Mouse (Mus musculus) cerebellum, postnatal 36 days (tissue): Measurements from ENCODE around the gene Ncoa5.
A peak's percentile ranks its signal among the peaks of the same experiment; 100 is the strongest.

Experiments
- DNase-seq, 2 experiments: peaks; one replicate each; pipeline ENCODE4 v3.0.0; 2021 to 2022; ENCODE audit warnings: mixed read lengths in 2 of 2

Ncoa5 gene

DNA sequence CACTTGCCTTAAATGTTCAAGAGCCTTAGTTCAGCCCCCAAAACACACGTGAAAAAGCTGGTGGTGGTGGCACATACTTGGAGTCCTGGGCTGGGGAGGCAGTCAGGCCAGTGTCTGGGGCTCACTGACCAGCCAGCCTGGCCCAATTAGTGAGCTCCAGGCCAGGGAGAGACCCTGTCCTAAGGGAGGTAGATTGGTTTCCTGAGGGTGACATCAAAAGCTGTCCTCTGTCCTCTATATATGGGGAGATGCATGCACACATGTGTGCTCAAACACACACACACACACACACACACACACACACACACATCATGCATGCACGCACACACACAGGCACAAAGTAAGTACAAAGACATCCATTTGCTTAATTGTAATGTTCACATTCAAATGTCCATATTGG is 9.1 kb upstream of the Ncoa5 start:
- no peak for DNase-seq

DNA sequence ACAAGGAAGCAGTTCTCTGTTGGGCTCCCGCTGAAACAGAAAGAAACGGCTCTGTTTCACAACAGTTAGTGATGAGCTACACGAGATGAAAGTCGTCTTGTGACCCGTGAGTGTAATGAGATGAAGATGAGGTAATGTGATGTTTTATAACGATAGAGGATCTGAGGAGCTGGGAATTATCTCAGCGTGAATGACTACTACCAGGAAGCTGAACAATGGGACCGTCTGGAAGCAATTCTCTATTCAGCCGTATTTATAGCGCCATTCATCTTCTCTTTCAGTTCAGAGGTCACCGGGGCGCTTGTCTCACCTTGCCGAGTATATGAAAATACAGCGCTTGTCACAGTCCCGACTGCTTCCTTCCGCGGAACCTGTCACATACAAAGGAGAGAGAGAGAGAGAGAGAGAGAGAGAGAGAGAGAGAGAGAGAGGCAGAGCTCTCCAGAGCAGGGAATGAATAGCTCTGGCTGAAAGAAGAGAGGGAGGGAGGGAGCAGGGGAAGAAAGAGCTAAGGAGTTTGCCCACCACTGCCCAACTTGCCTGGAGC is 8.5 kb upstream of the Ncoa5 start:
- no peak for DNase-seq

DNA sequence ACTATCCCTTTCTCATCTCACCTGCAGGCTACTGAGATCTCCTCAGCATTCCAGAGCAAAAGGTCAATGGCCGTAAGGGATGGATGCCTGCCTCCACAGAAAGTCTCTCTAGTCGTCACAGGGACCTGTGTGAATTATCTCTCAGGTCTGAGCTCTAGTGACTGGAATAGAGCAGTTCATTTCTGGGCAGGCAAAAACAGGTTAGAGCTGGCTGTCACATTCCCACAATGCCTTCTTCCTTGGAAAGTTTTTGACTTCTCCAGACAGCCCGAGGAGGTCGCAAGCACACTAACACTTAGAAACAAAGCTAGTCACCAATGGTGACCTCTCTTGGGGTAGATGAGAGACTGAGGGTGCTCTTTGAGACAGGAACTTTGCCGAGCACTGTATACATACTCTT is 7.5 kb upstream of the Ncoa5 start:
- DNase-seq, result no peak

DNA sequence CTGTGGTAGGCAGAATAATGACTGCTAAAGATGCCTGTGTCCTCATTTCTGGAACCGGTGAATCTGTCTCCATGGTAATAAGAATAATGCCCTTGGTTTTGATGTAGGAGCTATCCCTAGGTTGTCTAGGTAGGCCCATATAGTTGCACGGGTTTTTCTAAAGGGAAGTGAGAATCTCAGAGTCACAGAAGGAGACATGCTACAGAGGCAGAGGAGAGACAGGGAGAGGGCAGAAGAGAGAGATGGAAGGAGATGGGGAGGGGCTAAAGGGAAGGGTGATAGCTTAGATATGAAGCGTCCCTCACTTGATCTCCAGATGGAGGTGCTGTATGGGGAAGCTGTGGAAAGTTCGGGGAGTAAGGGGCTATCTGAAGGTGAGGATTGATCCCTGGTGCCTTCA is 2.7 kb upstream of the Ncoa5 start:
- no peak for DNase-seq

DNA sequence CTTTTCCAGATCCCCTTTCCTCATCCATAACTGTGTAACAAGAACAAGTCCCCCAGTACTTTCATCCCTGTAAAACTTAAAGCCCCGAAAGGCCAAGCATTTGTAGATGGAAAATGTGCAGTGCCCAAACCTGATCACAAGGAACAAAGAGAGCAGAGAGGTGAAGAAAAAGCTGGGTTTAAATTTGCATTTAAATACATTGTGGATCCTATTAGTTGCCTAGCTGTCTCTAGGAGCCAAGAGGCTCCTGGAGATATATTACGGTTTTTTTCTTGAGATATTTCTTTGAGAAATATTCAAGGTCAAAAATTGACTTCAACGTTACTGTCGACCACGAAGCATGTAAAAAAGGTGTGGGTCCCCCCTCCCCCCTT is 378 bp upstream of the Ncoa5 start:
- DNase-seq, result no peak

DNA sequence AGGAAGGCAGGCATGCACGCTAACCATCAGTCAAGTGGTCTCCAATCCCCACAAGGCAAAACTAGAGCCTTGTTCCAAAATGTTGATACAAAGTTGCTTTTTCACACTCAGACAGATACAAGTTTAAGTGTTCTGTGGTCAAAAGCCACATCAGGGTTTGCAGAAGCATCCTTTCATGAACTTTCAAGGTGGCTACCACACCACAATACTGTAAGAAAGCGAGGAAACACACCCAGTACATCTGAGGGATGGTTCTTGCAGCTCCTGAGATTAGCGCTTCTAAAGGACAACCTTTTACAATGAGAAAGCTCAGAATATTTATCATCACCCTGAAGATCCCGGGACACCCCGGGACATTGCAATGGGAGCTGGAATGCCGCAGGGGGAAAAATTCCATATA is 1.4 kb downstream of the Ncoa5 start:
- no peak for DNase-seq

DNA sequence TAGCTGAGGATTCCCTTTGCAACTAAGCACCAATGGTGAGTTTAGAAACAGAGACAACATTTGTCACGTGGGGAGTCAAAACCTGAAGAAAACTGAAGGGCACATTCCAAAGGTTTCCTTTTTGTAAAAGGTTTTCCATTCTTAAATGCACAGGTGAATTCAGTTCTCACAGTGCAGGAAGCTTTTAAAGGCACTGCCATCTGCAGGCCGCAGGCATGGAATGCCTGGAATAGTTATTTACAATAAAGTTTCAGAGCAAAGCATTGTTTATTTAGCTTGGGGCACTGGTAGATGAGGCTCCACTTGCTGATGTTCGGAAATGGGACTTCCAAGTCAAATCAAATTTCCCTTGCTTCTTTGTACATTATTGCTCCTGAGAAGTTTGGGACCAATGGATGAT is 2.1 kb downstream of the Ncoa5 start:
- peak; percentile 18 to 26 for DNase-seq

DNA sequence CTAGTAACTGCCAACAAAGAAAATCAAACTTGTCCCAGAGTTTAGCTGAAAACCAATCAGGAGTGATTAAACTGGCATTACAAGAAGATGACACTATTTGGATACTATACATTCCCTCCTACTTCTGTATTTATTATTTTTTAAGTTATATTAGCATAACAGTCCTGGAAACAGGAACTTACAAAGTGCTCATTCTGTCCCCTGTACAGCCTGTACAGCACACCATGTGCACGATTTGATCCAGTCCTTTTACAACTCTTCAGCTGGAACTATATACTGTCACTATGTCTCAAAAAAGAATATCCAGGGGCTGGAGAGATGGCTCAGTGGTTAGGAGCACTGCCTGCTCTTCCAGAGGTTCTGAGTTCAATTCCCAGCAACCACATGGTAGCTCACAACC is 7.5 kb downstream of the Ncoa5 start:
- DNase-seq, result no peak

DNA sequence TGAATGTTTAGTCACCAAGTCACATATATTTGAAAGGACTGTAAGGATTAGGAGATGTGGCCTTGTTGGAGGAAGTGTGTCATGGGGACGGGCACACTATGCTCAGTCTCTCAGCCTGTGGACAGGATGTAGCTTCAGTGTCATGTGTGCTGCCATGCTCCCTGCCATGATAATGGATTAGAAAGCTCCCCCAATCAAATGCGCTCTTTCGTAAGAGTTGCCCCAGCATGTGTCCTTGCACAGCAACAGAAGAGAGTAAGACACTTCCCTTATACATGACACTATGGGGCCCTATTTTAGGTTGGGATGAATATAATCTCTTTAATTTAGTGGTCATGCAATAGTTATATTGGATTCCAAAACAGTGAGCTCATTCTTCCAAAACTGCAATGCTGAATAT is 14.2 kb downstream of the Ncoa5 start:
- no peak for DNase-seq

DNA sequence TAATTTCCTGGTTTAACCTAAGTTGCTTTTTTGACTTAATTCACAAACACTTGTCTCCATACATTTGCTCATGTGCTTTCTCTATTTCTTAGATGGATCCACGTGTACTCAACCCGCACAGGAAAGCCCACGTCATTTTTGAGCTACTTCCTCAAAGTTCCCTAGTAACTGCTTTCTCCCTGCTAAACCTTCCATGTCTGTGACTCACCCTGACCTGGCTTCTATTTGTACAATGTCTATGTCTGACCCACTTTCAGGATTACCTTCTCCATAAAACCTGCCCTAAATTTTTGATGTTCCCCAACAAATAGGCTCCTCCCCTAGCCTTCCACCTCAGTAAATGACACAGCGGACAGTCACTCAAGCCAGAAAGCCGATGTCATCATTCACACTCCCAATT is 19.7 kb downstream of the Ncoa5 start:
- no peak for DNase-seq

DNA sequence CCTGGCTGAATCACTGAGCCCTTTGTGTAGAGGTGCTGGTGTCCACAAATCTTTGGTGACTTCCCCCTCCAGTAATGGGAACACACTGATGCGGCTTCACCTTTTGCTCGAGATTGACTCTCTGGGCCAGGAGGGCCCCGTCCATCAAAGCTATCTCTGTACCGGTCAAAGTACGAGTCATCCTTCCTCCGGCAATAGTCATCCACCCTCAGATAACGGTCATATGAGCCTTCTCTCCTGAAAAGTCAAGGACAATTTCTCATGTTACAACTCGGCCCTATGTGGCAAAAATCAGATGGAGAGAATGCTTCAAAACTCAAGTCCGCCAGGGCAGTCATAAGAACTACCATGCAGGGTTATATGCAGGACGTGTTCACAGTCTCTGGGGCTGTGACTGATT is 24.3 kb downstream of the Ncoa5 start:
- no peak for DNase-seq

DNA sequence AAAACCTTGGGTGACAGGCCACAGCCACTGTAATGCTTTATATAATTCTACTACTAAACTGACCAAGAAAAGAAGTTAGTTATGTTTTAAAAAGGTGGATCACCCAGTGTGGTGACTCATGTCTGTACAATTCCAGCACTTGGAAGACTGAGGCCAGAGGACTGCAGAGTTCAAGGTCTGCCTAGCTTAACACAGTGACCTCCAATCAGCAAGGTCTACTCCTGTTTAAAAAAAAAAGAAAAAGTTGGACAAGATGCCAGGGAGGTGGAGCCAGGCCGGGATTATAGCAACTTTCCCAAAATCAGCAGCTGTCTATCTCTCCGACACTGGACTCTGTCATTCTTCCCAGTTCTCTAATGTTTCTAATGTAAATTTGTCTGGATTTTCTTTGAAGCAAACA is 25.1 kb downstream of the Ncoa5 start:
- no peak for DNase-seq

DNA sequence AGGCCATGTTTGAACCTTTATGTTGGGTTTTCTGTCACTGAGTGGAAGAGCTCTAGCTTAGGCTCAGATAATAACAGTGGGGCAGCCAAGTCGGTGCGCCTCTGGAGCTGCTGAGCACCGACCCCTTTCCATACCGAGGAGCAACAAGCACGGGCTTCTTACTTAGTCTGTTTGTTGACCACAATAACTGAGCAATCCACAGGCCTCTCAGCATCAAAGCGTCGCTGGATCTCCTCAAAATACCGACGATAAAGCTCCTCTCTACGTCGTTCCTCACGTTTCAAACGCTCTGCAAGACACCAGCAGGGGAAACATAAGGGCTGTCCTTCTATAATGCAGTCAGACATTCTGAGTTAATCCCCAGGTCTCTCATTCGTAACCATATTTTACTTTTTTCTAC is 25.5 kb downstream of the Ncoa5 start:
- DNase-seq, result no peak

DNA sequence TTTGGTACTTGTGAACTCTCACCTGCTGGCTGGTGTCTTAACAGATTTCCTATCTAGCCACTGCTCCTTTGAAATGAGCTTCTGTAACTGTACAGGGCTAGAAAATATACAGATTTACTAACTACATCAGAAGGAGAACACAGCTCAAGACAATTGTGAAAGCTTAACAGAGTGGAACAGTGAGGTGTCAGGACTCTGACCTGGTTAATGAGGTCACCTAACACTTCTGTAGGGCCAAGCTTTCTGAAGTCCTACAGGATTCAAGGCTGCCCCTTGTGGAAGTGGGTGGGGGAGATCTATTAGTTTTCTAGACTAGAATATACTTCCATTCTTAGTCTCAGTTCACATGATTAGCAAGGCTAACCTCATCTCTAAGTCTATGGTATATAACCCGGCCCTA is 26.7 kb downstream of the Ncoa5 start:
- DNase-seq, result no peak

DNA sequence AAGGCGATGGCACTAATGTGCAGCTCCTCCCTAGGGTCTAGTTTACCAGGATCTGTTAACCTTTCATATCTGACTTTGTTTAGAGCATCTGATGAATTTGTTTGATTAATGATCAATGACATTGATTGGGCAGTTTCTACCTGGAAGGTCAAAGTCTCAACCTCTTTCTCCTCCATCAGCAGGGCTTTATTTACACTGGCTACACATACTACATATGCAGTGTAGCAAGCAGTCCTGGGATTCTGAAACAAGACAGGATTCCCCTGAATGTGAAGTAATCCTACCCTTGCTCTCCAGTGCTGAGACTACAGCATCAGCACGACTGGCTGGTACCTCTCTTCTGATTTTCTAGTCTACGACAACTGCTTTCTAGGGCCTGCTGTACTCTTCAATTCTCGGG is 27.9 kb downstream of the Ncoa5 start:
- DNase-seq, result no peak

DNA sequence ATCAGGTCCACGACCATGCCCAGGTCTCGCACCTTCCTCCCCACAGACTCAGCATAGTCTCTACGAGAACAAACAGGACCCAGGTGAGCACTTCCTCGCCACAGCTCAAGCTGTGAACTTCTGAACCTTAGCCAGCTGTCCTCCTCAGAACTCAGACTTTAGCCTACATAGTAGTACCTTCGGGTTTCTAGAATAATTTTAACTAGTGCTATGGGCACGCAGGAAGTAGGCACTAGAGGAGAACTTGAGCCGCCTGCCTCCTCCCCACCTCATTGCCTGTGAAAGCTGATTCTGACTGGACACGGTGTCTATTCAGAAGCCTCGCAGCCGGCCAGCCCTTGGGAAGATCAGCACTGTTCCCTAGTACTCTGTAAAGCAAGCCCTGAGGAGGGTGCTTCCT is 30.4 kb downstream of the Ncoa5 start:
- DNase-seq, result no peak

DNA sequence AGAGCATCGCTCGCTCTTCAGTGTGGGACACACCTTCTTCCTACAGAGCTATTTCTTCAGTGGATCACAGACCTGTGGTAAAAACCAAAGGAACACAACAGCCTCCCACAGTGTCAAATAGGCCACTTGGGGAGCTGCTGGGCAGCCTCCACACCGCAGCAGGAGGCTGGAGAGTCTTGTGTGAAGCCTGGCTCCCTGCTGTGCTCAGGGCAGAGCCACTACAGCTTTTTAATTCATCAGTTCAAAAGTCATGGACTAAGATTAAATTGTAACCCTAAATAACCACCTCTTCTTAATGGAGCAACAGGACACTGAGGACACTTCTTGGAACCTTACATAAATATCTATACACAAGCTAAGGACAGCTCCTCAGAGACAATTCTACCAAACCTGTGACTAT is 31.6 kb downstream of the Ncoa5 start:
- no peak for DNase-seq

DNA sequence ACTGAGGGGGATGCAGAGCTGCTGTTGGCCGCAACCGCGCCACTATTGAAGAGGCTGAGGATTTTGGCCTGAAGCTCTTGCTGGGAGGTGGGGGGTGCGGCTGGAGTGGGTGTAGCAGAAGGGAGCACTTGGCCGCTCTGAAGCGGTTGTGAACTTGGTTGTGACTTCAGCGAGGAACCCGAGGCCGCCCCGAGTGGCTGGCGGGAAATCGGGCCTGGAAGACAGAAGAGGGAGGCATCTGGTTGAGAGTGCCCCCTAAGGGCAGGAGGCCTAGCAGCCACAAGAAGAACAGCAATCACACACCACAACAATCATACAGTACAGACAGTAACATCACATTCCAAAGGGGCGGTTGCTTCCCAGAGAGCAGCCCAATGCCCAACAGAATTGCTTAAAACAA is 32.7 kb downstream of the Ncoa5 start:
- no peak for DNase-seq

DNA sequence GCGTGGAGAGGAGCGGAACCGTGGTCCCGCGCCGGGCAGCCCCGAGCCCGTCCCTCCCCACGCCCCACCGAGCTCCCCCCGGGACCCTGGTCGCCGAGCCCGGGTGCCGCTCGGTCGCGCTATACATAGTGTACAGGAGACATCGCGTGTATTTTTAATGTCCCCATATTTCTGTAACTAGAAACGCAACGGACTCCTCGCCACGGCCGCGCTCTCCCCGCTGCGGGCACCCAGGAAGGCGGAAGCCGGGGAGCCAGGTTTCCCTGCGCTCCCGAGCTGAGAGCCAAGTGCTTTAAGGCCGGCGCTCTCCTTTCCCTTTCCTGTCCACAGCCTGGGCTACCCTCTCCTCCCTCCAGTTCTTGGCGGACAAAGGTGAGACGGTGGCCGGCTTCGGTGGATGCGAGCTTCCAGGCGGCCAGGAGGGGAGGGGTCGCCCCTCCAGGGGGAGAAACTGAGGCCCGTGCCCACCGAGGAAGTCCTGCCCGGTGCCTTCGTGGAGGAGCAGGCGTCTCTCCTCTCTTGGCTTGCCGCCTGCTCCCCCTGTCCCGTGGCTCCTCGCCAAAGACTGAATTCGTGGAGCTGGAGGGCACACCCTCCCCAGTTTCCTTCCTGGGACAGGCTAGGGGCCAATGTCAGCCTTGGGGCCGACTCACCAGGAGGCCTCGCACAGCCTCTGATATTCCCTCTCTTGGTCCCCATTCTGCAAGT is 36.8 kb downstream of the Ncoa5 start:
- peak; percentile 38 to 40 for DNase-seq

DNA sequence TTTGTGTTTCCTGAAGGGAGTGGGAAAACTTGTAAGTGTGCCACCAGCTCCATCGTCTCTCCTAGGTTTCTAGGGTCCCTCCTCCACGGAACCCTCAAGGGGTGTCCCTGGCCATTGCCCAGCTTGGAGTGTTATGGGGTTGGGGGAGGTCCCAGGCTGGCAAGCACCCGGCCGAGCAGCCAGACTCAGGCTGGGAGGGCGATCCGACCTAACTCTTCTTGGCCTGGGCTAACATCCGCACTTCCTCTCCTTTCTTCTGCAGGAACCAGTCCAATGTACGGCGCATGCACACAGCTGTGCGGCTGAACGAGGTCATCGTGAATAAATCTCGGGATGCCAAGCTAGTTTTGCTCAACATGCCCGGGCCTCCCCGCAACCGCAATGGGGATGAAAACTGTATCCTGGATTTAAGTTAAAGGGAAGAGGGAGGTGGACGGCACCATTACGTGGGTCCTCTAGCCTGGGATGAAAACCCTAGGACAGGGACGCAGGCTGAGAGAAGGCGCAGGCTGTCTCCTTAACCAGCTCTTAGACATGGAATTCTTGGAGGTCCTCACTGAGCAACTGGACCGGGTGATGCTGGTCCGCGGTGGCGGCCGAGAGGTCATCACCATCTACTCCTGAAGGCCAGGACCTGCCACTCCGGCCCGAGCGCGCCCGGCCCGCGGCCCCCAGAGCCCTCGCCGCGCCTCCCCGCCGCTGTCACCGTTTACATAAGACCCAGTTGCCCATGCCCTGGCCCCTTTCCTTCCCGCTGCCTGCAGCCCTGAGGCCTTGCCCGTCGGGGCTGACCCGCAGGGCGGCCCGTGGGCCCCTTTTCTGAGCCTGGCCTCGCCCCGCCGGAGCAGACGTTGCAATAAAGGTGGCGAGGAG is 37.6 kb downstream of the Ncoa5 start:
- DNase-seq, result no peak

DNA sequence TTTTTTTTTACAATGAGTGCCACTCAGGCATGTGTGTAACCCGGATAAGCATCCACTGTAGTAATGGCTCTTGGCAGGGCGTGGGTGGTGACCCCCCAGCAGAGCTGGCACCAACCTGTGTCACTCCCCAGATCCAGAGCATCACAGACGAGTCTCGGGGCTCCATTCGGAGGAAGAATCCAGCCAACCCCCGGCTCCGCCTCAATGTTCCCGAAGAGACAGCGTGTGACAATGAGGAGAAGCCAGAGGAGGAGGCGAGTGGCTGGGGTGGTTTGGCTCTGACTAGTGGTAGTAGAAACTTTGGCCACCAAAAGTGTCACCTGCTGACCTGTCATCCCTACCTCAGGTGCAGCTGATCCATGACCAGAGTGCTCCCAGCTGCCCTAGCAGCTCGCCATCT is 38.7 kb downstream of the Ncoa5 start:
- DNase-seq, result no peak

DNA sequence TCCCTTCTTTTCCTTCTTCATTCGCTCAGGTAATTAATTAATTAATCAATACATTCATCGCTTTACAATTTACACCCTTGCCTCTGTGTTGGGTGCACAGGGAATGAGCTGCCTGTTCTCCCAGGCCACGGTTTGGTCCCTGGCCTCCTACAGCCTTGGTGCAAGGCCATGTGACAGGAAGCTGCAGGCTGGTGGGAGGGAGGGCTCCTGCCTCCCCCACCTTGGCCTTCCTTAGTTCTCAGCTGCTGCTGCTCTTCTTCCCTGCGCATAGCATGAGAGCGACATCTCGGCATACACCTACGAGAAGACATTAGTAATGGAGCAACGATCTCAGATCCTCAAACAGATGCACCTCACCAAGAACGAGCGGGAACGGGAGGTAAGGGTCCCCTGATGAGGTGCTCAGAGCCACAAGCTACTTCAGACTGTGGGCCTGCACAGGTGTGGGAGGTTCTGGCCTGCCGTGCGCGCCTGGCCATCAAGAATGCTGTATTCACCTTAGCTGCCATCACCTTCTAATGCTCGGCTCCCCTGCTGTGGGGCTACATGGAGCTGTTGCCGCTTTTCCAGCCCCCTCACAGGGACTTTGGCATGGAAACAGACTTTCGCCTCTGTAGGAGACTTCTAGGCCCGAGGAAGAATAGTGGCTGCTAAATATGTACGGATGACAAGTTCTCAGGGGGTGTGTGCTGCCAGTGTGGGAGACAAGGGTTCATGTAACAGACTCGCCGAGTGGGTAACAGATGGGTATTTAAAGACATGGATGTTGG is 39.8 kb downstream of the Ncoa5 start:
- DNase-seq, result peak; percentile 35 to 53

DNA sequence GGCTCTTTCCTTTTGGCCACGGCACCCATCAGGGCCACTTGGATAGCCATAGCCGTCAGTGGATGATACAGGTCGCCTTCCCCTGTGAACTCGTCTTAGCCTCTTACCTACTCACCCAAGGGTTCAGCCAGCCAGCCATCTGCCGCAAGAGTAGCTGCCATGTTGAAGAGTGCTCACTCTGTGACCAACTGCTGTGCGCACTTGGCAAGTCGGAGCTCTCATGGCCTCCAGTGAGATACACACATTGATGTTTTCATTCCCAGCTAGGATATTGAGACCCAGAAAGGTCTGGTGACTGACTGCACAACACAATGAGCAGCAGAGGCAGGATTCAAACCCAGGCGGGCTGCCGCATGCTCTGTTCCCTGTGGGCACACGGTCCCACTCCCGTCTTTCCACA is 40.5 kb downstream of the Ncoa5 start:
- peak; percentile 54 to 57 for DNase-seq

DNA sequence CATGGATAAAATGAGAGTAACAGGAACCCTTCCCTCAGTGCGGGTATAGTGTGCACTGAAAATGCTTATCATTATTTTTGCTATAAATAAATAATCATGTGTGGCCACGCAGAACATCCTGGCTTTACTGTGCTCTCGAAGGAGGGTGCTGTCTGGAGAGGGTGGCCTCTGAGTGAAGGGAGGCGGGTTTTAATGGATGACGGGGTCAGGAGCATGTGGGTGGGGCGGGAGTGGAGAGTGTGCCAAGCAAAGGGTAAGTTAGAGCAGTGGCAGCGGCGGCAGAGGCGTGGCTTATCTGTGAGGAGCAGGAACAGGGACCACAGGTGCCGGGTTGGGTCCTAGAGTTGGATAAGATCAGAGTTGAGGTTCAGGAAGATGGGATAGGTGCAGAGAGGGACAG is 42.9 kb downstream of the Ncoa5 start:
- no peak for DNase-seq
